Mouse (Mus musculus): ENCODE measurements around the gene Adamts2. TPM values are rescaled to one million over a fixed set of nuclear protein-coding genes. Genes with fewer than 3 reads are reported as not detected.

The Adamts2 gene
- polyA plus RNA-seq, 1 experiment from 2014 or later: 13.6 TPM

- Histone ChIP-seq H3K36me3 (no peaks in the 10 kb centered on the region), H3K27me3 (replicated peaks) (no peaks in the 10 kb centered on the region), H3K9me3 (no peaks in the 10 kb centered on the region), H3K4me2 (no peak overlapping the region), H3K27ac (peak overlapping the region; percentile 70), H3K4me3 (replicated peaks) (no peak overlapping the region), H3K4me1 (peaks cover 27% of the 10 kb centered on the region), H3K9ac (no peak overlapping the region)
- peak; percentile 49; the same call in 1 of the 2 replicates for ATAC-seq (ENCODE audit: insufficient read depth, low FRiP score, low read depth)
- WGBS: 52% methylated on average over 12 of the region's 12 CpGs
These were observed 115.6 kb downstream of the Adamts2 start for GRCm38 (mm10) chr11:50717381-50717897.

- no peaks in the 10 kb centered on the region for H3K36me3 ChIP-seq
- H3K4me2 ChIP-seq: no peak overlapping the region
- no peak overlapping the region for H3K4me3 ChIP-seq (replicated peaks)
- no peak overlapping the region for H3K27ac ChIP-seq
- H3K4me1 ChIP-seq: peaks cover 27% of the 10 kb centered on the region
- no peak for ATAC-seq (ENCODE audit: insufficient read depth, low FRiP score, low read depth)
- no peaks in the 10 kb centered on the region for H3K27me3 ChIP-seq (replicated peaks)
- WGBS: 32% methylated on average over 6 of the region's 6 CpGs
- no peak overlapping the region for H3K9ac ChIP-seq
- H3K9me3 ChIP-seq: no peaks in the 10 kb centered on the region
These were observed 117.0 kb downstream of the Adamts2 start for GRCm38 (mm10) chr11:50718862-50719261.

- Histone ChIP-seq H3K9me3 (no peaks in the 10 kb centered on the region), H3K27ac (no peak overlapping the region), H3K36me3 (no peaks in the 10 kb centered on the region), H3K4me3 (replicated peaks) (no peak overlapping the region), H3K4me1 (peaks cover 27% of the 10 kb centered on the region), H3K4me2 (no peak overlapping the region), H3K9ac (no peak overlapping the region), H3K27me3 (replicated peaks) (no peaks in the 10 kb centered on the region)
- ATAC-seq (ENCODE audit: insufficient read depth, low FRiP score, low read depth): no peak
- WGBS: 81% methylated on average over 6 of the region's 6 CpGs
These were observed 118.5 kb downstream of the Adamts2 start for GRCm38 (mm10) chr11:50720421-50720820.

- H3K9me3 ChIP-seq: no peaks in the 10 kb centered on the region
- ATAC-seq (ENCODE audit: insufficient read depth, low FRiP score, low read depth): peak; percentile 10; the same call in 1 of the 2 replicates
- H3K4me2 ChIP-seq: no peak overlapping the region
- H3K36me3 ChIP-seq: no peaks in the 10 kb centered on the region
- peaks cover 27% of the 10 kb centered on the region for H3K4me1 ChIP-seq
- WGBS: 48% methylated on average over 12 of the region's 12 CpGs
- H3K27ac ChIP-seq: no peak overlapping the region
- no peak overlapping the region for H3K9ac ChIP-seq
- H3K27me3 ChIP-seq (replicated peaks): no peaks in the 10 kb centered on the region
- no peak overlapping the region for H3K4me3 ChIP-seq (replicated peaks)
These were observed 119.1 kb downstream of the Adamts2 start for GRCm38 (mm10) chr11:50720856-50721550.

GRCm38 (mm10) chr11:50725595-50725994 is 123.7 kb downstream of the Adamts2 start:
- no peak overlapping the region for H3K27ac ChIP-seq
- 66% methylated on average over 4 of the region's 4 CpGs for WGBS
- no peak overlapping the region for H3K9ac ChIP-seq
- H3K36me3 ChIP-seq: no peaks in the 10 kb centered on the region
- no peaks in the 10 kb centered on the region for H3K9me3 ChIP-seq
- H3K4me3 ChIP-seq (replicated peaks): no peak overlapping the region
- H3K4me1 ChIP-seq: peaks cover 4% of the 10 kb centered on the region; the same call in 1 of the 2 replicates
- no peak overlapping the region for H3K4me2 ChIP-seq
- no peaks in the 10 kb centered on the region for H3K27me3 ChIP-seq (replicated peaks)
- ATAC-seq (ENCODE audit: insufficient read depth, low FRiP score, low read depth): no peak

GRCm38 (mm10) chr11:50726035-50726434 is 124.2 kb downstream of the Adamts2 start:
- peaks cover under 1% of the 10 kb centered on the region; the same call in 1 of the 2 replicates for H3K4me1 ChIP-seq
- WGBS: 78% methylated on average over 5 of the region's 5 CpGs
- no peaks in the 10 kb centered on the region for H3K36me3 ChIP-seq
- no peaks in the 10 kb centered on the region for H3K9me3 ChIP-seq
- no peak for ATAC-seq (ENCODE audit: insufficient read depth, low FRiP score, low read depth)
- no peak overlapping the region for H3K9ac ChIP-seq
- no peaks in the 10 kb centered on the region for H3K27me3 ChIP-seq (replicated peaks)
- H3K4me2 ChIP-seq: no peak overlapping the region
- H3K4me3 ChIP-seq (replicated peaks): no peak overlapping the region
- H3K27ac ChIP-seq: no peak overlapping the region

GRCm38 (mm10) chr11:50733146-50733545 is 131.3 kb downstream of the Adamts2 start:
- Histone ChIP-seq H3K4me3 (replicated peaks) (no peak overlapping the region), H3K9ac (no peak overlapping the region), H3K36me3 (no peaks in the 10 kb centered on the region), H3K4me2 (no peak overlapping the region), H3K27ac (no peak overlapping the region), H3K9me3 (no peaks in the 10 kb centered on the region), H3K4me1 (no peaks in the 10 kb centered on the region), H3K27me3 (replicated peaks) (no peaks in the 10 kb centered on the region)
- no peak for ATAC-seq (ENCODE audit: insufficient read depth, low FRiP score, low read depth)
- WGBS: 36% methylated on average over 3 of the region's 3 CpGs

GRCm38 (mm10) chr11:50734129-50734528 is 132.2 kb downstream of the Adamts2 start:
- WGBS: 70% methylated on average over 4 of the region's 4 CpGs

GRCm38 (mm10) chr11:50736548-50736947 is 134.7 kb downstream of the Adamts2 start:
- ATAC-seq (ENCODE audit: insufficient read depth, low FRiP score, low read depth): no peak
- 92% methylated on average over 1 of the region's 1 CpGs for WGBS

More at GRCm38 (mm10) chr11:50734129-50734528, 132.2 kb downstream of the Adamts2 start:
- Histone ChIP-seq H3K27ac (no peak overlapping the region), H3K4me1 (no peaks in the 10 kb centered on the region), H3K4me2 (no peak overlapping the region), H3K9me3 (no peaks in the 10 kb centered on the region), H3K27me3 (replicated peaks) (no peaks in the 10 kb centered on the region), H3K9ac (no peak overlapping the region), H3K4me3 (replicated peaks) (no peak overlapping the region), H3K36me3 (no peaks in the 10 kb centered on the region)
- ATAC-seq (ENCODE audit: insufficient read depth, low FRiP score, low read depth): no peak

GRCm38 (mm10) chr11:50738436-50738835 is 136.6 kb downstream of the Adamts2 start:
- H3K27ac ChIP-seq: no peak overlapping the region
- H3K4me1 ChIP-seq: no peaks in the 10 kb centered on the region
- ATAC-seq (ENCODE audit: insufficient read depth, low FRiP score, low read depth): no peak
- H3K4me3 ChIP-seq (replicated peaks): no peak overlapping the region
- H3K9ac ChIP-seq: no peak overlapping the region
- no peaks in the 10 kb centered on the region for H3K9me3 ChIP-seq
- no peaks in the 10 kb centered on the region for H3K27me3 ChIP-seq (replicated peaks)
- WGBS: 97% methylated on average over 1 of the region's 1 CpGs
- no peaks in the 10 kb centered on the region for H3K36me3 ChIP-seq
- no peak overlapping the region for H3K4me2 ChIP-seq

More at GRCm38 (mm10) chr11:50736548-50736947, 134.7 kb downstream of the Adamts2 start:
- no peaks in the 10 kb centered on the region for H3K4me1 ChIP-seq
- H3K27ac ChIP-seq: no peak overlapping the region
- no peak overlapping the region for H3K4me2 ChIP-seq
- H3K9me3 ChIP-seq: no peaks in the 10 kb centered on the region
- no peak overlapping the region for H3K4me3 ChIP-seq (replicated peaks)
- H3K9ac ChIP-seq: no peak overlapping the region
- no peaks in the 10 kb centered on the region for H3K27me3 ChIP-seq (replicated peaks)
- H3K36me3 ChIP-seq: no peaks in the 10 kb centered on the region

- WGBS: 29% methylated on average over 10 of the region's 10 CpGs
- Histone ChIP-seq H3K27ac (no peak overlapping the region), H3K9me3 (no peaks in the 10 kb centered on the region), H3K9ac (no peak overlapping the region), H3K36me3 (no peaks in the 10 kb centered on the region), H3K4me3 (replicated peaks) (no peak overlapping the region), H3K4me2 (no peak overlapping the region), H3K27me3 (replicated peaks) (no peaks in the 10 kb centered on the region), H3K4me1 (no peaks in the 10 kb centered on the region)
- ATAC-seq (ENCODE audit: insufficient read depth, low FRiP score, low read depth): no peak
These were observed 137.6 kb downstream of the Adamts2 start for GRCm38 (mm10) chr11:50739453-50739852.

- Histone ChIP-seq H3K27ac (no peak overlapping the region), H3K4me3 (replicated peaks) (no peak overlapping the region), H3K4me2 (no peak overlapping the region), H3K27me3 (replicated peaks) (no peaks in the 10 kb centered on the region), H3K9ac (no peak overlapping the region), H3K9me3 (no peaks in the 10 kb centered on the region), H3K36me3 (no peaks in the 10 kb centered on the region), H3K4me1 (no peaks in the 10 kb centered on the region)
- no peak for ATAC-seq (ENCODE audit: insufficient read depth, low FRiP score, low read depth)
- 84% methylated on average over 1 of the region's 1 CpGs for WGBS
These were observed 140.3 kb downstream of the Adamts2 start for GRCm38 (mm10) chr11:50742146-50742545.
